Mouse (Mus musculus): ENCODE measurements around the gene Nubp2. TPM values are rescaled to one million over a fixed set of nuclear protein-coding genes. Genes with fewer than 3 reads are reported as not detected.

Nubp2 gene
- polyA plus RNA-seq, 1 experiment from 2014 or later = 96.1 TPM

DNA sequence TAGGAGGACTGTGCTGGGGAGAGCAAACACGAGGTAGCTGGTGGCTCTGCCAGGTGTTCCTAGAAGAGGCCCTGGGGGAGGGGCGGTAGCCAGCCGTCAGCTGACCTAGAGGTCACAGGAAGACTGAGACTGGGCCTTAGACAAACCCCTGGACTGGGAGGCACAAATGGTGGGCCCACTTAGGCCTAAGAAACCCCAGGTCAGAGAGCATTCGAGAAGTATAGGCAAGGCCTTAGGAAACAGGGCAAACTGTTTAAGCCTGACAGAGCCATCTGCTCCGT lies 8.1 kb downstream of the Nubp2 start:
- no peak overlapping the region for H3K9ac ChIP-seq (ENCODE audit: low read length)
- H3K27me3 ChIP-seq (replicated peaks; ENCODE audit: control insufficient read depth, insufficient read depth, low read length) = no peaks in the 10 kb centered on the region
- no peak for ATAC-seq
- H3K4me2 ChIP-seq (ENCODE audit: low read length) = no peak overlapping the region
- peaks cover 7% of the 10 kb centered on the region; the same call in 1 of the 2 replicates for H3K36me3 ChIP-seq (ENCODE audit: control insufficient read depth, insufficient read depth, low read length)
- H3K9me3 ChIP-seq (replicated peaks; ENCODE audit: control insufficient read depth, low read length) = no peaks in the 10 kb centered on the region
- DNase-seq (ENCODE audit: low spot score) = no peak
- no peak overlapping the region for H3K4me3 ChIP-seq (ENCODE audit: low read depth, low read length)
- WGBS = 44% methylated on average over 5 of the region's 5 CpGs
- no peaks in the 10 kb centered on the region for H3K4me1 ChIP-seq (ENCODE audit: control insufficient read depth, insufficient read depth, low read length)
- H3K27ac ChIP-seq (ENCODE audit: low read depth, low read length) = no peak overlapping the region

DNA sequence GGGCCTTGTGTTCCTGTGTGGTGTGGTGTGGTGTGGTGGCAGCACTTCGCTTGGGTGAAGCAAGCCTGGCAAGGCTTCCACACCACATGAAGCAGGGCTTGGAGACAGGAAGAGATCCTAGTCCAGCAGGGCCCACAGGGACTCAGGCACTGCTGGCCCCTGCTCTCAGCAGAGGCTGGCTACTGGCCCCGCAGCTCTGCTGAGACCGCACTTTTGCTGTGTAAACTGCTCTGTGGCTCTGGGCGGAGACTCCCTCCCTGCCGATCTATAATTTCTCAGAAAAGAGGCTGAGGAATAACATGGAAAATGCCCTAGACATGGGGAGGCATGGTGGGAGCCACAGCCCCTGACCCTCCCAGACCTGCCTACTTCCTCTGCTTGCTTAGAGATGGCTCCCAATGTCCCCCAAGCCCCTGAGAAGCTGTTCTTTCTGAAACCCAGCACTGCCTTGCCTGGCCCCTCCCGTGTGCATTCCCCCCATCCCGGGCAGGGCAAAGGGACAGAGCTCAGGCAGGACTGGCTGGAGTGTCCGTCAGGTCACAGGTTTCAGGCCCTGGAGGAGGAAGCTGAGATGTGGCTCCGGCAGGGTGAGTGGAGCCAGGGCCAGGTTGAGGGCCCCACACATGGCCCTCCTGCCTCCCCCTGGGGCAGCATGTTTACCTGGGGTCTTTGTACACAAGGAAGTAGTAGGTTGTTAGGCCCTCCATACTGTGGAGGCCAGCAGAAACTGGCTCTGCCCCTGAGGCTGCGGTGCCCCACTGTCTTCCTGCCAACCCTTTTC lies 8.6 kb downstream of the Nubp2 start:
- no peak overlapping the region for H3K27ac ChIP-seq (ENCODE audit: low read depth, low read length)
- DNase-seq (ENCODE audit: low spot score) (no peak), ATAC-seq (no peak)
- no peaks in the 10 kb centered on the region for H3K9me3 ChIP-seq (replicated peaks; ENCODE audit: control insufficient read depth, low read length)
- H3K27me3 ChIP-seq (replicated peaks; ENCODE audit: control insufficient read depth, insufficient read depth, low read length) = no peaks in the 10 kb centered on the region
- H3K4me2 ChIP-seq (ENCODE audit: low read length) = no peak overlapping the region
- no peaks in the 10 kb centered on the region for H3K4me1 ChIP-seq (ENCODE audit: control insufficient read depth, insufficient read depth, low read length)
- no peak overlapping the region for H3K9ac ChIP-seq (ENCODE audit: low read length)
- H3K4me3 ChIP-seq (ENCODE audit: low read depth, low read length) = no peak overlapping the region
- 0 out of 2 replicates have a peak, but pooled peaks cover 2% of the 10 kb centered on the region for H3K36me3 ChIP-seq (ENCODE audit: control insufficient read depth, insufficient read depth, low read length)
- WGBS = 68% methylated on average over 10 of the region's 10 CpGs

DNA sequence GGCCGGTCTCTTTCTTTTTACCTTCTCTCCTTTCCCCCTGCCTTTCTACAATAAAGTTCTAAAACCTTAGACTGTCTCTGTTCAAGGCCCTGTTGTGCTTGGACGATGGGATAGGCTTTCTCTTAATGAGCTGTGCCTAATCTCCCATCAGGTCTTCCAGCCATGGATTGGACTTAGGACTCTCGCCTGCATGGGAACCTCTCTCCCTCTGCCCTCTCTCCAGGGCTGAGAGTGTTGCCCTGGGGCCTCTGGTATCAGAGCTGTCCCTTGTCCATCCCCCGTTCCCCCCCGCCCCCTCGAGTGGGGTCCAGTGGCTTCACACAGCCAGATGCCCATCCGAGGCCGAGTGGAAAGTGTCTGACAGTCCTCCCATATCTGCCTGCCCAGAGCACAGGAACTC lies 11.2 kb downstream of the Nubp2 start:
- H3K27ac ChIP-seq (ENCODE audit: low read depth, low read length) = no peak overlapping the region
- no peaks in the 10 kb centered on the region for H3K36me3 ChIP-seq (ENCODE audit: control insufficient read depth, insufficient read depth, low read length)
- no peak overlapping the region for H3K9ac ChIP-seq (ENCODE audit: low read length)
- ATAC-seq (no peak), DNase-seq (ENCODE audit: low spot score) (no peak)
- H3K27me3 ChIP-seq (replicated peaks; ENCODE audit: control insufficient read depth, insufficient read depth, low read length) = no peaks in the 10 kb centered on the region
- no peak overlapping the region for H3K4me3 ChIP-seq (ENCODE audit: low read depth, low read length)
- 84% methylated on average over 8 of the region's 8 CpGs for WGBS
- H3K4me2 ChIP-seq (ENCODE audit: low read length) = no peak overlapping the region
- H3K9me3 ChIP-seq (replicated peaks; ENCODE audit: control insufficient read depth, low read length) = no peaks in the 10 kb centered on the region
- H3K4me1 ChIP-seq (ENCODE audit: control insufficient read depth, insufficient read depth, low read length) = no peaks in the 10 kb centered on the region

DNA sequence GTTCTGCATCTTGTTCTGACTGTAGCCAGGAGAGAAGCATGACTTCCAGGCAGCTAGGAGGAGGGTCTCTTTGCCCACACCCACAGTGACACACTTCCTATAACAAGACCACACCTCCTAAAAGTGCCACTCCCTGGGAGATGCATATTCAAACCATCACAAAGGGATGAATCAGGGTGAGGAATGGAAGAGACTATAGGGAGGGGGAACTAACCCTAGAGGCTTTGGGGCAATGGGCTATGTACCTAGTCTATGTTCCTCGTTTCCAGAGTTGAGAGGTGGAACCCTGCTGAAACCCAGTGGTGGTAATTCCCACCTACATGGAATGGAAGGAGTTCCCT lies 11.8 kb downstream of the Nubp2 start:
- H3K4me3 ChIP-seq (ENCODE audit: low read depth, low read length) = no peak overlapping the region
- no peaks in the 10 kb centered on the region for H3K9me3 ChIP-seq (replicated peaks; ENCODE audit: control insufficient read depth, low read length)
- no peaks in the 10 kb centered on the region for H3K27me3 ChIP-seq (replicated peaks; ENCODE audit: control insufficient read depth, insufficient read depth, low read length)
- no peak overlapping the region for H3K4me2 ChIP-seq (ENCODE audit: low read length)
- DNase-seq (ENCODE audit: low spot score) (no peak), ATAC-seq (no peak)
- 80% methylated on average over 1 of the region's 1 CpGs for WGBS
- no peak overlapping the region for H3K9ac ChIP-seq (ENCODE audit: low read length)
- H3K4me1 ChIP-seq (ENCODE audit: control insufficient read depth, insufficient read depth, low read length) = no peaks in the 10 kb centered on the region
- H3K27ac ChIP-seq (ENCODE audit: low read depth, low read length) = no peak overlapping the region
- H3K36me3 ChIP-seq (ENCODE audit: control insufficient read depth, insufficient read depth, low read length) = no peaks in the 10 kb centered on the region

DNA sequence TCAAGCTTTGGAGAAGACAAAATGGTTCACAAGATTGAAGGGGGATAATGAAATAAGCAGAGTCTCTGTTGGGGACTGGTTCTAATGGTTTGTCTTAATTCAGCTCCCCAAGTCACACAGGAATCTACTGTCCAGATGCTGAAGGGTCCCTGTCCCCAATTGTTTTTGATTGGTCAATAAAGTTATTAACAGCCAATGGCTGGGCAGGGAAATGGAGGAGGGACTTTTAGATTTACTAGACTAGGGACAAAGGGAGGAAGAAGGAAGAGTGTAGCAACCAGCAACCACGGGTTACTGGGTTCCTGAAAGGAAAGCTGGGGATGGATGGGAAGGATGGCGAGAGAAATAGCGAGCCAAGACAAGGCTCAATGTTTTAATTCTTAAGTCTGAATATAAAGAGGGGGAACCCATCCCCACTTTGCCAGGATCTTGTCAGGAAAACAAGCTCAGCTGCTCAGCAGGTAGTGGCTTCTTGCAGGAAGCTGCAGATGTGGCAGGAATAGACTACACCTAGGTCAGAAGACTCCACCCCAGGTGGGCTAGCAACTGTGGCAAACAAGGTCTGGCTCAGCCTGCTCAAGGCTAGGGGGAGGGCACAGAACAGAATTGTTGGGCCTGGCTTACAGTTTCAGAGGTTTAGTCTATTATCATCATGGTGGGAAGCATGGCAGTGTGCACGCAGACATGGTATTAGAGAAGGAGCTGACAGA lies 12.3 kb downstream of the Nubp2 start:
- no peaks in the 10 kb centered on the region for H3K27me3 ChIP-seq (replicated peaks; ENCODE audit: control insufficient read depth, insufficient read depth, low read length)
- DNase-seq (ENCODE audit: low spot score) (no peak), ATAC-seq (no peak)
- H3K4me3 ChIP-seq (ENCODE audit: low read depth, low read length) = no peak overlapping the region
- no peaks in the 10 kb centered on the region for H3K4me1 ChIP-seq (ENCODE audit: control insufficient read depth, insufficient read depth, low read length)
- H3K27ac ChIP-seq (ENCODE audit: low read depth, low read length) = no peak overlapping the region
- H3K9ac ChIP-seq (ENCODE audit: low read length) = no peak overlapping the region
- H3K36me3 ChIP-seq (ENCODE audit: control insufficient read depth, insufficient read depth, low read length) = no peaks in the 10 kb centered on the region
- WGBS = 49% methylated on average over 4 of the region's 4 CpGs
- no peaks in the 10 kb centered on the region for H3K9me3 ChIP-seq (replicated peaks; ENCODE audit: control insufficient read depth, low read length)
- H3K4me2 ChIP-seq (ENCODE audit: low read length) = no peak overlapping the region

DNA sequence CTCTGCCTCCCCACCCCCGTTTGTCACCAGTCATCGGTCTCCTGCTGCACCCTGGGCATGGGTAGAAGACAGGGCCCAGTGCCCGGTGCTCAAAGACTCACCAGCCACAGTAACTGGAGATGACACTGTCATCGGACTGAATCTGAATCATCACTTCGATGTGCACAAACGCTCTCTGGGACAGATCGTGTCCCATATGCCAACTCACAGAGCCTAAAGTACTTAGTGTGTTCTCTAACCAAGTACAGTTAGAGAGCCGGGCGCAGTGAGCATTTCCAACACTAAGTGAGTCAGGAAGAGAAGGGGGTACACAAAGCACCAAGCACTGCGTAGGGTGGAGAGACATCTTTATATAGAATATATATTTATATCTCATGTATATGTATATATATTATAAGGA lies 18.2 kb downstream of the Nubp2 start:
- H3K27me3 ChIP-seq (replicated peaks; ENCODE audit: control insufficient read depth, insufficient read depth, low read length) = no peaks in the 10 kb centered on the region
- WGBS = 96% methylated on average over 10 of the region's 10 CpGs

DNA sequence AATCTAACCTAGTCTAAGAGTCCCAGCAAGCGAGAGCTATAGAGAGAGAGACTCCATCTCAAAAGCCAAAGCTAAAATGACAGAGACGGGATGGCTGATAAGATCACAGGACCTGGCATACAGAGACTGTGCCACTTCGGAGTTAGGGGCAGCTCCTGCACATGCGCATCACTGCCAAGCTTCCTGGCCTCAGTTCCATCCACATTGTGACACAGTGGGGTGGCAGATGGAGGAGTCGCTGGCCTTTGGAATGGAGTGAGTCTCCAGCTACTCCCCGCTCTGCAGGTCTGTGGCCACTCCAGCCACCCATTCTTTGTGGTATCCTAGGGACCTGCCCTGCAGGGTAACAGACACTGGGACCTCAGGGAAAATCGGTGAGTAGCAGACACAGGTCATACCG lies 20.4 kb downstream of the Nubp2 start, which contains the start of gene Igfals:
Gene Igfals, plus strand, starts transcription at position 222 of the 400 bp plus-strand sequence.
- 90% methylated on average over 8 of the region's 8 CpGs for WGBS
- Histone ChIP-seq H3K4me2 (ENCODE audit: low read length) (no peak within 1 kb of the TSS), H3K27me3 (replicated peaks; ENCODE audit: control insufficient read depth, insufficient read depth, low read length) (no peaks in the 10 kb centered on the region), H3K27ac (ENCODE audit: low read depth, low read length) (no peak within 1 kb of the TSS), H3K4me1 (ENCODE audit: control insufficient read depth, insufficient read depth, low read length) (no peaks in the 10 kb centered on the region), H3K9ac (ENCODE audit: low read length) (no peak within 1 kb of the TSS), H3K9me3 (replicated peaks; ENCODE audit: control insufficient read depth, low read length) (no peaks in the 10 kb centered on the region), H3K36me3 (ENCODE audit: control insufficient read depth, insufficient read depth, low read length) (peaks cover 19% of the 10 kb centered on the region), H3K4me3 (ENCODE audit: low read depth, low read length) (no peak within 1 kb of the TSS)
- ATAC-seq (no peak), DNase-seq (ENCODE audit: low spot score) (no peak)

More for the DNA sequence above, 18.2 kb downstream of the Nubp2 start:
- Histone ChIP-seq H3K27ac (ENCODE audit: low read depth, low read length) (no peak overlapping the region), H3K36me3 (ENCODE audit: control insufficient read depth, insufficient read depth, low read length) (peaks cover 4% of the 10 kb centered on the region; the same call in 1 of the 2 replicates), H3K9me3 (replicated peaks; ENCODE audit: control insufficient read depth, low read length) (no peaks in the 10 kb centered on the region), H3K4me3 (ENCODE audit: low read depth, low read length) (no peak overlapping the region), H3K9ac (ENCODE audit: low read length) (no peak overlapping the region), H3K4me1 (ENCODE audit: control insufficient read depth, insufficient read depth, low read length) (no peaks in the 10 kb centered on the region), H3K4me2 (ENCODE audit: low read length) (no peak overlapping the region)
- ATAC-seq (no peak), DNase-seq (ENCODE audit: low spot score) (no peak)

DNA sequence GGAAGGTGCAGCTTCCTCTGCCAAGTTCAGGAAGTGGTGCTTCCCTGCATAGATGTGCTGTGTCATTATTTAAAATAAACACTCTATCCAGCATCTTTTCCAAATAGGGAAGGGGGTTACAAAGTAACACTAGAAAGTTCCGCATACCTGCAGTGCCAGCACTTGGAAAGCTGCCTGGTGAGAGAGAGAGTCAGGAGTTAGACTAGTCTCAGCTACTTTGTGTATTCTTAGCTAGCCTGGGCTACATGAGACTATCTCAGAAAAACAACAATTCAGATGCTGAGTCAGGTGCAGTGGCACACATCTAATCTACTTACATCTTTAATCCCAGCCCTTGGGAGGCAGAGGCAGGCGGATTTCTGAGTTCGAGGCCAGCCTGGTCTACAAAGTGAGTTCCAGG lies 24.4 kb downstream of the Nubp2 start:
- H3K27me3 ChIP-seq (replicated peaks; ENCODE audit: control insufficient read depth, insufficient read depth, low read length) = no peaks in the 10 kb centered on the region
- no peak overlapping the region for H3K27ac ChIP-seq (ENCODE audit: low read depth, low read length)
- no peaks in the 10 kb centered on the region for H3K9me3 ChIP-seq (replicated peaks; ENCODE audit: control insufficient read depth, low read length)
- no peaks in the 10 kb centered on the region for H3K4me1 ChIP-seq (ENCODE audit: control insufficient read depth, insufficient read depth, low read length)
- no peak overlapping the region for H3K9ac ChIP-seq (ENCODE audit: low read length)
- WGBS = 96% methylated on average over 3 of the region's 3 CpGs
- DNase-seq (ENCODE audit: low spot score) (no peak), ATAC-seq (no peak)
- no peak overlapping the region for H3K4me3 ChIP-seq (ENCODE audit: low read depth, low read length)
- H3K36me3 ChIP-seq (ENCODE audit: control insufficient read depth, insufficient read depth, low read length) = peaks cover 34% of the 10 kb centered on the region
- H3K4me2 ChIP-seq (ENCODE audit: low read length) = no peak overlapping the region

DNA sequence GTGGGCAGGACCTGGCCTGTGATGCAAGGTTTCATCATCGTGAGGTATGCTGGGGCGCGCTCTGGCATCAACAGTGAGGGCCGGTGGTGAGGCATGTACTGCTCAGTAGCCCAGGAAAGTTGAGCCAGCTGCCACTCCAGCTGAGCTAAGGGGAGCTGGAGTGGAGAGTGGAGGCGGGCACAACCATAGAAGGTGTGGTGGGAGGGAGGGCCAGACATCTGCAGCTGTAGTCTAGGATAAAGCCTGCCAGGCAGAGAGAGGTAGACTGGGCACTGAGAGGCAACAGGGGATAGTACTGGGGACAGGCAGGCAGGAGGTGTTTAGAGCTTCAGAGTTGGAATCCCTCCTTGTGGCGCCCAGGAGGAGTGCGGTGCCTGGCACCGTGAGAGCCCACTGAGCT lies 26.1 kb downstream of the Nubp2 start:
- ATAC-seq = no peak
- no peak overlapping the region for H3K4me3 ChIP-seq (ENCODE audit: low read depth, low read length)
- H3K4me2 ChIP-seq (ENCODE audit: low read length) = no peak overlapping the region
- no peaks in the 10 kb centered on the region for H3K9me3 ChIP-seq (replicated peaks; ENCODE audit: control insufficient read depth, low read length)
- no peaks in the 10 kb centered on the region for H3K27me3 ChIP-seq (replicated peaks; ENCODE audit: control insufficient read depth, insufficient read depth, low read length)
- H3K36me3 ChIP-seq (ENCODE audit: control insufficient read depth, insufficient read depth, low read length) = peaks cover 44% of the 10 kb centered on the region
- H3K27ac ChIP-seq (ENCODE audit: low read depth, low read length) = no peak overlapping the region
- H3K4me1 ChIP-seq (ENCODE audit: control insufficient read depth, insufficient read depth, low read length) = no peaks in the 10 kb centered on the region
- 94% methylated on average over 8 of the region's 8 CpGs for whole genome bisulfite sequencing
- H3K9ac ChIP-seq (ENCODE audit: low read length) = no peak overlapping the region
- no peak for DNase-seq (ENCODE audit: low spot score)

Data from forebrain, embryonic 14.5 days (tissue).